Mouse (Mus musculus): Measurements from ENCODE around the gene Pwp2.
"Not testable (repeated sequence)": the region's sequence is repeated elsewhere in the genome, so short reads cannot be mapped to it uniquely, and the experiment has no call there.

The Pwp2 gene

DNA sequence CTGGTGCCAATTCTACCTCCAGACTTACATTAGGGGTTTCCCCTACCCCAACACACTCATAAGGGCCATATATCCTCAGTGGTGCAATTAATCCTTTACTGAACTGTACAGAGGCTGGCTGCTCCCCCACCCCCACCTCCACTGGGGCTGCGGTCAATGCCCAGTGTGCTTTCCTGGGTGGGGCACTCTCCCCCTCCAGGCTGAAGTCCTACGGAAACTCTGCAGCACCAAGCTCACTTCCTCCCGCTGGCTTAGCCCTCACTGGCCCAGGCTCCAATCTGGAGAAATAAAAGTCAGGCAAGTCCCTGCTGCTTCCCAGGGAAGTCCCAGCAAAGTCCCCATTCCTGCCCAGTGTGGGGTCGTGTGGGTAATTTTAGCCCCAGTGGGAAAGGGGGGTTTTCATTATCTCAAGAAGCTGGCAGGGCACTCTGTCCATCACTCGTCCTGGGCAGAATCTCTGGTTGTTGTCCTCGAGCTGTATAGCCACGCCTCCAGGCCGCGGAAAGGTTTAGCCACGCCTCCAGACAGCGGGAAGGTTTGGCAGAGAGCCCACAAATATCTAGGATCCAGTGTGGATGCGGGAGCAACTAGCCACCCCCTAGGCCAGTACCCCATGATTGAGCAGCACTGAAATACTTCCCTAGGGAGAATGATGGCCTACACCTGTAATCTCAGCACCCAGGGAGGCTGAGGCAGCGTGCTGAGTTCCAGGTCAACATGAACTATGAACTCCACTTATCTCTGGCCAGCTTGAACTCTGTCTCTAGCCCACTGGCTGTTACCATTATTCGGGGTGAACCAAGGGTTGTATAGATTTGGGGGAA, 49.8 kb downstream of the Pwp2 start:
- Histone ChIP-seq H3K36me3 (ENCODE audit: insufficient read depth, low read length) (no peaks in the 10 kb centered on the region), H3K9me3 (ENCODE audit: low read length) (peaks cover 5% of the 10 kb centered on the region; the same call in 1 of the 2 replicates), H3K4me3 (replicated peaks; ENCODE audit: low read length) (peak overlapping the region; percentile 59), H3K27me3 (ENCODE audit: insufficient read depth, low read length) (peaks cover 15% of the 10 kb centered on the region), H3K4me1 (replicated peaks; ENCODE audit: low read depth, low read length) (peaks cover 20% of the 10 kb centered on the region)
- no peak for TF ChIP-seq NANOG (IDR thresholded peaks at IDR 0.05; ENCODE audit: borderline replicate concordance, low read length)
- TF ChIP-seq CTCF (conservative IDR thresholded peaks at IDR 0.05; ENCODE audit: low read length) = no peak
- TF ChIP-seq POU5F1 (IDR thresholded peaks at IDR 0.05; ENCODE audit: borderline replicate concordance, low read length) = no peak

DNA sequence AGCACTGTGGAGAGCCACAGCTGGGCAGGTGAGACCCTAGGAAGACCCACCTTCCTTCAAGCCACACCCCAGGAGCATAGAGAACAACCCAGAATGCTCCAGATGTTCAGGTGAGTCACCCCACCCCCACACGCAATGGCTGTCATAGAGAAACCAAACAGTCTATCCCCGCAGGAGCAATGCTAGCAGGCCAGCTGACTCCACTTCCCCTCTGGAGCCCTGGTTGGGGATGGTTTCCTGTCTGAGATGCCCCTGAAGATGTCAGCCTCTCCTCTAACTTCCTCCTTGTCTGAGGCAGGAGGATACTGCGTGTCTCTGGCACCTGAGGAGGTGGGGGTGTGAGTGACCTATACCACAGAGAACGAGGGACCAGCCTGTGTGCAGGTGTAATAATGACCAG, 50.5 kb downstream of the Pwp2 start:
- peaks cover 5% of the 10 kb centered on the region; the same call in 1 of the 2 replicates for H3K9me3 ChIP-seq (ENCODE audit: low read length)
- no peak for TF ChIP-seq CTCF (conservative IDR thresholded peaks at IDR 0.05; ENCODE audit: low read length)
- TF ChIP-seq POU5F1 (IDR thresholded peaks at IDR 0.05; ENCODE audit: borderline replicate concordance, low read length) = no peak
- TF ChIP-seq NANOG (IDR thresholded peaks at IDR 0.05; ENCODE audit: borderline replicate concordance, low read length) = no peak
- H3K27me3 ChIP-seq (ENCODE audit: insufficient read depth, low read length) = peaks cover 23% of the 10 kb centered on the region
- no peaks in the 10 kb centered on the region for H3K36me3 ChIP-seq (ENCODE audit: insufficient read depth, low read length)
- H3K4me1 ChIP-seq (replicated peaks; ENCODE audit: low read depth, low read length) = peaks cover 20% of the 10 kb centered on the region
- H3K4me3 ChIP-seq (replicated peaks; ENCODE audit: low read length) = no peak overlapping the region

GRCm38 (mm10) chr10:78129998-78130397, 55.0 kb downstream of the Pwp2 start:
- H3K36me3 ChIP-seq (ENCODE audit: insufficient read depth, low read length) = no peaks in the 10 kb centered on the region
- TF ChIP-seq POU5F1 (IDR thresholded peaks at IDR 0.05; ENCODE audit: borderline replicate concordance, low read length) (no peak), CTCF (conservative IDR thresholded peaks at IDR 0.05; ENCODE audit: low read length) (no peak), NANOG (IDR thresholded peaks at IDR 0.05; ENCODE audit: borderline replicate concordance, low read length) (no peak)

GRCm38 (mm10) chr10:78129423-78129822, 55.5 kb downstream of the Pwp2 start:
- Histone ChIP-seq H3K9me3 (ENCODE audit: low read length) (peaks cover 5% of the 10 kb centered on the region; the same call in 1 of the 2 replicates), H3K27me3 (ENCODE audit: insufficient read depth, low read length) (peaks cover 24% of the 10 kb centered on the region), H3K4me1 (replicated peaks; ENCODE audit: low read depth, low read length) (peaks cover 3% of the 10 kb centered on the region), H3K4me3 (replicated peaks; ENCODE audit: low read length) (no peak overlapping the region), H3K36me3 (ENCODE audit: insufficient read depth, low read length) (no peaks in the 10 kb centered on the region)
- TF ChIP-seq NANOG (IDR thresholded peaks at IDR 0.05; ENCODE audit: borderline replicate concordance, low read length) (no peak), CTCF (conservative IDR thresholded peaks at IDR 0.05; ENCODE audit: low read length) (no peak), POU5F1 (IDR thresholded peaks at IDR 0.05; ENCODE audit: borderline replicate concordance, low read length) (no peak)

More at GRCm38 (mm10) chr10:78129998-78130397, 55.0 kb downstream of the Pwp2 start:
- Histone ChIP-seq H3K4me1 (replicated peaks; ENCODE audit: low read depth, low read length) (peaks cover 9% of the 10 kb centered on the region), H3K9me3 (ENCODE audit: low read length) (peaks cover 5% of the 10 kb centered on the region; the same call in 1 of the 2 replicates), H3K4me3 (replicated peaks; ENCODE audit: low read length) (no peak overlapping the region), H3K27me3 (ENCODE audit: insufficient read depth, low read length) (peaks cover 24% of the 10 kb centered on the region)

DNA sequence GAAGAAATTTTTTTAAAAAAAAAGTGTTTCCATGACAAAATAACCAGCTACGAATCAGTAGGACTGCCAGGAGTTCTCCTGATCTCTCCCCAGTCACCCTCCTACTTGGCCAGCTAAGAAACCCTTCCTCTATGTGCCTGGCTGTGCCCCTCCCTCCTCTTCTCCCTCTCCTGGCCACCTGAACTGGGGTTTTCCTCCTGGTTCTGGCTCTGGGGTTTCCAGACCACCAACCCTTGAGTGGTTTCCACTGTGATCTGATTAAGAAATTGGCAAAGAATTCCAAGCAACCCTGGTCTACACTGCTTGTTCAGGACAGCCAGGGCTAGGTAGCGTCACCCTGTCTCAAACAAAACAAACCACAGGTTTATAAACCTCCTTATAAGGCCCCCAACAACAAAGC, 56.3 kb downstream of the Pwp2 start:
- Histone ChIP-seq H3K9me3 (ENCODE audit: low read length) (peaks cover 5% of the 10 kb centered on the region; the same call in 1 of the 2 replicates), H3K27me3 (ENCODE audit: insufficient read depth, low read length) (peaks cover 24% of the 10 kb centered on the region), H3K36me3 (ENCODE audit: insufficient read depth, low read length) (no peaks in the 10 kb centered on the region), H3K4me1 (replicated peaks; ENCODE audit: low read depth, low read length) (no peaks in the 10 kb centered on the region), H3K4me3 (replicated peaks; ENCODE audit: low read length) (no peak overlapping the region)
- TF ChIP-seq CTCF (conservative IDR thresholded peaks at IDR 0.05; ENCODE audit: low read length) (no peak), NANOG (IDR thresholded peaks at IDR 0.05; ENCODE audit: borderline replicate concordance, low read length) (no peak), POU5F1 (IDR thresholded peaks at IDR 0.05; ENCODE audit: borderline replicate concordance, low read length) (no peak)

- Histone ChIP-seq H3K36me3 (ENCODE audit: insufficient read depth, low read length) (no peaks in the 10 kb centered on the region), H3K4me3 (replicated peaks; ENCODE audit: low read length) (no peak overlapping the region), H3K27me3 (ENCODE audit: insufficient read depth, low read length) (peaks cover 24% of the 10 kb centered on the region), H3K4me1 (replicated peaks; ENCODE audit: low read depth, low read length) (no peaks in the 10 kb centered on the region), H3K9me3 (ENCODE audit: low read length) (peaks cover 5% of the 10 kb centered on the region; the same call in 1 of the 2 replicates)
- TF ChIP-seq CTCF (conservative IDR thresholded peaks at IDR 0.05; ENCODE audit: low read length) (no peak), NANOG (IDR thresholded peaks at IDR 0.05; ENCODE audit: borderline replicate concordance, low read length) (no peak), POU5F1 (IDR thresholded peaks at IDR 0.05; ENCODE audit: borderline replicate concordance, low read length) (no peak)
Observed at GRCm38 (mm10) chr10:78127931-78128330, 57.0 kb downstream of the Pwp2 start.

- peaks cover 24% of the 10 kb centered on the region for H3K27me3 ChIP-seq (ENCODE audit: insufficient read depth, low read length)
- no peaks in the 10 kb centered on the region for H3K4me1 ChIP-seq (replicated peaks; ENCODE audit: low read depth, low read length)
- H3K9me3 ChIP-seq (ENCODE audit: low read length) = no peaks in the 10 kb centered on the region
- H3K4me3 ChIP-seq (replicated peaks; ENCODE audit: low read length) = no peak overlapping the region
- no peak for TF ChIP-seq NANOG (IDR thresholded peaks at IDR 0.05; ENCODE audit: borderline replicate concordance, low read length)
- no peak for TF ChIP-seq CTCF (conservative IDR thresholded peaks at IDR 0.05; ENCODE audit: low read length)
- no peak for TF ChIP-seq POU5F1 (IDR thresholded peaks at IDR 0.05; ENCODE audit: borderline replicate concordance, low read length)
- H3K36me3 ChIP-seq (ENCODE audit: insufficient read depth, low read length) = no peaks in the 10 kb centered on the region
Observed at GRCm38 (mm10) chr10:78127046-78127870, 57.7 kb downstream of the Pwp2 start.

GRCm38 (mm10) chr10:78126311-78126710, 58.6 kb downstream of the Pwp2 start:
- no peak for TF ChIP-seq POU5F1 (IDR thresholded peaks at IDR 0.05; ENCODE audit: borderline replicate concordance, low read length)
- no peak for TF ChIP-seq NANOG (IDR thresholded peaks at IDR 0.05; ENCODE audit: borderline replicate concordance, low read length)
- no peak for TF ChIP-seq CTCF (conservative IDR thresholded peaks at IDR 0.05; ENCODE audit: low read length)
- peaks cover 23% of the 10 kb centered on the region for H3K27me3 ChIP-seq (ENCODE audit: insufficient read depth, low read length)
- no peaks in the 10 kb centered on the region for H3K4me1 ChIP-seq (replicated peaks; ENCODE audit: low read depth, low read length)
- H3K9me3 ChIP-seq (ENCODE audit: low read length) = no peaks in the 10 kb centered on the region
- no peak overlapping the region for H3K4me3 ChIP-seq (replicated peaks; ENCODE audit: low read length)
- no peaks in the 10 kb centered on the region for H3K36me3 ChIP-seq (ENCODE audit: insufficient read depth, low read length)

DNA sequence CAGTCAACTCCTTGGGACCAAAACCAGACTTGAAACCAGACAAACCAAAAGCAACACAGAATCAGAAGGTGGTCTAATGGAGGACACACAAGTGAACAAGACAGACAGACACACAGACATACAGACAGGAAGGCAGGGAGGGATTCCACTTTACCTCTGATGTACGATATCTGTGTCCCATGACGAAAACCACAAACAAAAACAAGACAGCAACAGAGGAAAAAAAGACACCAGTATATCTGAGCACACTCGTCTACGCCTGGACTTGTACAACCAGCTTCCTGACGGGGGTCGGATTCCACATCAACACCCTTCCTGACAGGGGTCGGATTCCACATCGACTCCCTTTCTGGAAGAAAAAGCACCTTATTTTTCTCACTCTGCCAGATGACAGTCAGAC, 59.9 kb downstream of the Pwp2 start:
- H3K36me3 ChIP-seq (ENCODE audit: insufficient read depth, low read length); H3K4me1 ChIP-seq (replicated peaks; ENCODE audit: low read depth, low read length); H3K9me3 ChIP-seq (ENCODE audit: low read length); H3K4me3 ChIP-seq (replicated peaks; ENCODE audit: low read length): not testable (repeated sequence)
- peaks cover 17% of the 10 kb centered on the region for H3K27me3 ChIP-seq (ENCODE audit: insufficient read depth, low read length)

DNA sequence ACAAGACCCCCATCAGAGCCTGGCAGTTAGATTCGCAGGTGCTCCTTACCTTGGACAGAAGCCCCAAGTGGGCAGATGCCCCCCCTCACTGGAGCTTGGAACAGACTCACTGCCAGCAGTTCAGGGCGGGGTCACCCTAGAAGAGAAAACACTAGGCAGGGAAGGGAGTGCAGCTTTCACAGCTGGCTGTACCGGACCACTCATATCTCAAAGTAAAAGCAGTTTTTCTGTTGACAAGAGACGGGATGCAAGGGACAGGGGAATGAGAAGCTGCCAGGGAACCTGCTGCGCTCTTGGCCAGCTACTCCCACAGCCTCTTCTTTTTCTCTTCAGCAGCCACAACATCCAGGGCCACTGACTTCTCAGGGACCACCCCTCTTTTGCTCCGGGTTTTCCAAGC, 60.8 kb downstream of the Pwp2 start:
- not testable (repeated sequence) for H3K4me3 ChIP-seq (replicated peaks; ENCODE audit: low read length); H3K9me3 ChIP-seq (ENCODE audit: low read length); H3K4me1 ChIP-seq (replicated peaks; ENCODE audit: low read depth, low read length); H3K36me3 ChIP-seq (ENCODE audit: insufficient read depth, low read length)
- peaks cover 10% of the 10 kb centered on the region for H3K27me3 ChIP-seq (ENCODE audit: insufficient read depth, low read length)

Data from E14TG2a.4 (cell line).